Comparison of ENCODE assay signal across 12 mouse cellular contexts in genomic region chr8:87745125-87745698, GRCm38 (mm10).
DNase-seq lines count a peak whose midpoint lies in the region; ATAC-seq and TF ChIP-seq lines count a peak whose summit lies in the region.
"Had no signal": no experiment of that assay in that cellular context is flagged by ENCODE, and none has a peak within 500 bp of the region (broad histone marks: within the 10 kb centered on the region; RNA-seq: fewer than 3 reads in every experiment).

No protein-coding gene starts in this region.

- H3K4me3 ChIP-seq in gastrocnemius, adult 2 months = no peak overlapping the region
- H3K4me3 ChIP-seq in forebrain, embryonic 11.5 days (ENCODE audit: low read depth, low read length) = no peak overlapping the region
- no peak overlapping the region for H3K4me3 ChIP-seq in hindbrain, postnatal 0 days (ENCODE audit: low read length)
- H3K4me3 ChIP-seq in neural tube, embryonic 13.5 days = no peak overlapping the region
- H3K4me3 ChIP-seq in stomach, postnatal 0 days (ENCODE audit: low read depth, low read length) = no peak overlapping the region
- H3K4me3 ChIP-seq: layer of hippocampus, adult 2 months; liver, embryonic 12.5 days had no signal

- TF ChIP-seq EP300 in stomach, postnatal 0 days (optimal IDR thresholded peaks at IDR 0.05) = no peak

- DNase-seq in gastrocnemius, adult 2 months = peak; percentile 5
- no peak for DNase-seq in gastrocnemius, postnatal 36 days
- peak; percentile 77 for DNase-seq in forebrain, embryonic 11.5 days (ENCODE audit: low spot score)
- DNase-seq in hindbrain, postnatal 0 days (ENCODE audit: low spot score) = peak; percentile 43
- DNase-seq in spleen, postnatal 36 days (ENCODE audit: low spot score in 2 of 2) = no peak
- DNase-seq in stomach, postnatal 0 days (ENCODE audit: low spot score) = no peak
- DNase-seq: B cell, adult 2 months had no signal

- H3K9me3 ChIP-seq in forebrain, embryonic 11.5 days (ENCODE audit: control insufficient read depth, low read length) = no peaks in the 10 kb centered on the region
- H3K9me3 ChIP-seq in hindbrain, postnatal 0 days (ENCODE audit: low read length) = no peaks in the 10 kb centered on the region
- no peaks in the 10 kb centered on the region for H3K9me3 ChIP-seq in neural tube, embryonic 13.5 days
- no peaks in the 10 kb centered on the region for H3K9me3 ChIP-seq in stomach, postnatal 0 days (ENCODE audit: control insufficient read depth, low read length)
- H3K9me3 ChIP-seq: liver, embryonic 12.5 days had no signal

- no peaks in the 10 kb centered on the region for H3K36me3 ChIP-seq in forebrain, embryonic 11.5 days (ENCODE audit: control insufficient read depth, insufficient read depth, low read length)
- no peaks in the 10 kb centered on the region for H3K36me3 ChIP-seq in hindbrain, postnatal 0 days (ENCODE audit: insufficient read depth, low read length)
- H3K36me3 ChIP-seq in neural tube, embryonic 13.5 days = no peaks in the 10 kb centered on the region
- no peaks in the 10 kb centered on the region for H3K36me3 ChIP-seq in stomach, postnatal 0 days (ENCODE audit: control insufficient read depth, insufficient read depth, low read length)
- H3K36me3 ChIP-seq: liver, embryonic 12.5 days had no signal

- no peaks in the 10 kb centered on the region for H3K27me3 ChIP-seq in forebrain, embryonic 11.5 days (ENCODE audit: control insufficient read depth, insufficient read depth, low read length)
- H3K27me3 ChIP-seq in hindbrain, postnatal 0 days (ENCODE audit: insufficient read depth, low read length) = no peaks in the 10 kb centered on the region
- H3K27me3 ChIP-seq in neural tube, embryonic 13.5 days = no peaks in the 10 kb centered on the region
- H3K27me3 ChIP-seq in stomach, postnatal 0 days (ENCODE audit: control insufficient read depth, insufficient read depth, low read length) = no peaks in the 10 kb centered on the region
- H3K27me3 ChIP-seq: liver, embryonic 12.5 days had no signal

- no peak overlapping the region for H3K27ac ChIP-seq in gastrocnemius, adult 2 months
- H3K27ac ChIP-seq in forebrain, embryonic 11.5 days (ENCODE audit: low read depth, low read length) = peak overlapping the region; percentile 48
- peak overlapping the region; percentile 60 for H3K27ac ChIP-seq in hindbrain, postnatal 0 days
- H3K27ac ChIP-seq in neural tube, embryonic 13.5 days (replicated peaks) = peak overlapping the region; percentile 87
- no peak overlapping the region for H3K27ac ChIP-seq in stomach, postnatal 0 days (replicated peaks)
- H3K27ac ChIP-seq: layer of hippocampus, adult 2 months; liver, embryonic 12.5 days; macrophage had no signal

- H3K4me2 ChIP-seq in forebrain, embryonic 11.5 days (ENCODE audit: low read depth, low read length, severe bottlenecking) = no peak overlapping the region
- H3K4me2 ChIP-seq in hindbrain, postnatal 0 days (ENCODE audit: low read depth, low read length) = no peak overlapping the region
- no peak overlapping the region for H3K4me2 ChIP-seq in neural tube, embryonic 13.5 days
- no peak overlapping the region for H3K4me2 ChIP-seq in stomach, postnatal 0 days (replicated peaks; ENCODE audit: low read depth)
- H3K4me2 ChIP-seq: liver, embryonic 12.5 days had no signal

- 47% methylated on average over 20 of the region's 20 CpGs for WGBS in forebrain, embryonic 11.5 days
- 38% methylated on average over 20 of the region's 20 CpGs for WGBS in hindbrain, postnatal 0 days
- 48% methylated on average over 20 of the region's 20 CpGs for WGBS in neural tube, embryonic 13.5 days
- 80% methylated on average over 20 of the region's 20 CpGs for WGBS in stomach, postnatal 0 days

- peak; percentile 70 for ATAC-seq in forebrain, embryonic 11.5 days (replicated peaks; ENCODE audit: low FRiP score)
- ATAC-seq in hindbrain, postnatal 0 days = no peak
- ATAC-seq in neural tube, embryonic 13.5 days (ENCODE audit: low read depth) = peak; percentile 19; the same call in 1 of the 2 replicates
- ATAC-seq in activated CD4-positive, CD25-positive, alpha-beta regulatory T cell, adult 4 months = no peak
- no peak for ATAC-seq in stomach, postnatal 0 days (ENCODE audit: low FRiP score, low TSS enrichment)
- ATAC-seq: liver, embryonic 12.5 days had no signal

- intact Hi-C loops in gastrocnemius, adult 2 months (cut with DNase I) = no loop called here
- intact Hi-C loops in gastrocnemius, postnatal 36 days (cut with DNase I) = no loop called here

- no peak overlapping the region; the same call in 1 of the 2 replicates for H3K9ac ChIP-seq in forebrain, embryonic 11.5 days (ENCODE audit: low read length)
- no peak overlapping the region for H3K9ac ChIP-seq in hindbrain, postnatal 0 days (replicated peaks; ENCODE audit: low read length)
- H3K9ac ChIP-seq in neural tube, embryonic 13.5 days = 0 out of 2 replicates have a peak overlapping the region, but pooled peaks have one; percentile 27
- no peak overlapping the region for H3K9ac ChIP-seq in stomach, postnatal 0 days (ENCODE audit: low read length)
- H3K9ac ChIP-seq: liver, embryonic 12.5 days had no signal

- peaks cover 29% of the 10 kb centered on the region for H3K4me1 ChIP-seq in forebrain, embryonic 11.5 days (replicated peaks; ENCODE audit: control insufficient read depth, insufficient read depth, low read length)
- peaks cover 25% of the 10 kb centered on the region for H3K4me1 ChIP-seq in hindbrain, postnatal 0 days (ENCODE audit: insufficient read depth, low read length)
- H3K4me1 ChIP-seq in neural tube, embryonic 13.5 days (replicated peaks) = peaks cover 99% of the 10 kb centered on the region
- peaks cover 5% of the 10 kb centered on the region; the same call in 1 of the 2 replicates for H3K4me1 ChIP-seq in stomach, postnatal 0 days (replicated peaks; ENCODE audit: control insufficient read depth, insufficient read depth)
- H3K4me1 ChIP-seq: liver, embryonic 12.5 days had no signal

- no peak for TF ChIP-seq CTCF in gastrocnemius, adult 2 months (IDR thresholded peaks at IDR 0.05)
- no peak for TF ChIP-seq CTCF in hindbrain, postnatal 0 days (IDR thresholded peaks at IDR 0.05; ENCODE audit: low read depth)
- no peak for TF ChIP-seq CTCF in stomach, postnatal 0 days (IDR thresholded peaks at IDR 0.05; ENCODE audit: low read depth)

Comparison
In these comparisons a context has a peak if more than half of its experiments do, and no peak if none do; other contexts are left out.
1. DNase-seq: peak in gastrocnemius, adult 2 months (single experiment), forebrain, embryonic 11.5 days (single experiment) and hindbrain, postnatal 0 days (single experiment); none in gastrocnemius, postnatal 36 days (0 of 2), spleen, postnatal 36 days (0 of 2) and stomach, postnatal 0 days (single experiment).
2. H3K27ac ChIP-seq: peak in forebrain, embryonic 11.5 days (single experiment), hindbrain, postnatal 0 days (single experiment) and neural tube, embryonic 13.5 days (single experiment); none in gastrocnemius, adult 2 months (single experiment) and stomach, postnatal 0 days (single experiment).
3. ATAC-seq: peak in forebrain, embryonic 11.5 days (single experiment) and neural tube, embryonic 13.5 days (single experiment); none in hindbrain, postnatal 0 days (single experiment), activated CD4-positive, CD25-positive, alpha-beta regulatory T cell, adult 4 months (single experiment) and stomach, postnatal 0 days (single experiment).